Mouse (Mus musculus) fibroblast of lung, adult 2 months (primary cell): ENCODE measurements around the gene Ankrd42.
A peak's percentile ranks its signal among the peaks of the same experiment; 100 is the strongest.

Experiments
- DNase-seq: peaks from one replicate; pipeline ENCODE4 v3.0.0-alpha.2; 2011; ENCODE audit warnings: low read depth

Gene Ankrd42

GRCm38 (mm10) chr7:92637021-92637625 lies at the start of gene Ankrd42:
Ankrd42 (minus strand) TSS chr7:92637142.
- DNase-seq: peak; percentile 69

GRCm38 (mm10) chr7:92677346-92677745 lies 40.4 kb upstream of the Ankrd42 start:
- no peak for DNase-seq

GRCm38 (mm10) chr7:92675131-92675530 lies 38.2 kb upstream of the Ankrd42 start:
- no peak for DNase-seq

DNA sequence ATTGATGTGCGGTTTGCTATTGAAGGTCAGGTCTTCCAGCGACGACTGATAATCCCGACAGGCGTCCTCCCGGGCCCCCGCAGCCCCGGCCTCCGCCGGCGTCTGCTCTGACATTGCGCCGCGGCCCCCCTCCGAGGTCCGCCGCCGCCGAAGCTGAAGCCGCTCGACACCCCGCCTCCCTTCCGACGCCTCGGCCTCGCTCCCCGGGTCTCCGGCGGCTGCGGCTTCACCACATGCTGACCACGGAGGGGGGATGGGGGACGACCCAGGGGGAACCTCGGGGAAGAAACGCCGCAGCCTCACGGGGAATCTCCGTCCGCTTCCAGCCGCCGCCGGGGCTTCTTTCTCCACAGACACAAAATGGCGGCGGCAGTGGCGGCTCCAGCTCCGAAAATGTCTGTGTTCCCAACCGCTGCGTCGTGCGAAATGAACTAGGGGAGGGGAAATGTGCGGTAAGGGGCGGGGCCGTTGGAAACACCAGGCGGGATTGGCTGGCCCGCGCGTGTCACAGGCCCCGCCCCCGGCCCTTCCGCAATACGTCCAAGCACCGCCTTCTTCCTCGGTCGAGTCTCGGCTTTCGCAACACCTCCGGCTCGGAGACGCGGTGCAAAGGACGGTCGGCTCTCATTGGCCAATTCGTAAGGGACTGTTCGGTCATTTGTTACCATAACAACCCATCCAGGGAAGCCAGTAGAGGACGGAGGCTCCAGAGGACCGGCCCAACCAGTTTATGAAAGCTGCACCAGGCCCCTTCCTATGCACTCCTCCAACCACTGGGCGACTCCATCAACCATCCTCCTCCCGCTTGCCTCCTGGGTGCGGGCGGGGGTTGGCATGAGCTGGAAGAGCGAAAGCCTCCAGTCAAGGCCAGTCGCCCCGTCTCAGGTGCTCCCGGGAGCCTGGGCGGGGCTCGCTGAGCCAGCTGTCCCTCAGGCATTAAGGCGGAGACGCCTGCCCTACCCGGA lies 32.8 kb upstream of the Ankrd42 start, which contains the start of gene Pcf11:
Gene Pcf11 (minus strand): TSS at position 428 of the 965 bp plus-strand sequence.
- peak; percentile 99 for DNase-seq

DNA sequence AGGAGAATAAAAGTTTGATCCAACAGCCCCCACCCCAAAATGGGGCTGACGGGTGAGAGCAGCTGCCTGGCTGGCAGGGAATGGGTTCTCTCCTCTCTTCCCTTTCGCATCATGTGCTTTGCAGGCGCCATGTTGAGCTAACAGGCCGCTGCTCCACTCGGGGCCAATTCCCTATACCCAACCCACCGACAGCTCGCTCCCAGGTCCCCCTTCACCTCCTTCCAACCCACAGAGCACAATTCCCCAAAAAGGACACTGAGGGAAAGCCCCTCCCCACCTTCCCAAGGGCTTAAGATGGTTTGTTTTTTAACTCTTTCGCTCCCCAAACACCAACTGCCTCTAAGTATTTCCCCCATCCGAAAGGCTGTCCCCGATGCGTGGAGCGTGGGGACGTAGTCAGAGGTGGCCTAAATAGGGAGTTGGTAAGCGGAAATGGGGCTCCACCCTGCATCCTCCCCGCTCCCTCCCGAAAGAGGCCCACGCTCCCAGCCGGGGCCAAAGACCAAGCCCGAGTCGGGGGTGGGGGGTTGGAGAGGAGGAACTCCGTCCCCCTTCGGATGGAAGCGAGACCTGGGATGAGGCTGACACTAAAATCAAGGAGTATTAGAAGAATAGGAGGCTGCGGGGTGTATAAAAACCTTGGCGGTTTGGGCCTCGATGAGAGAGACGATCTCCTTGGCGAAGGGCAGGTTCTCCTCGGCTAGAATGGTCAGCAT lies 32.0 kb upstream of the Ankrd42 start:
- no peak for DNase-seq

DNA sequence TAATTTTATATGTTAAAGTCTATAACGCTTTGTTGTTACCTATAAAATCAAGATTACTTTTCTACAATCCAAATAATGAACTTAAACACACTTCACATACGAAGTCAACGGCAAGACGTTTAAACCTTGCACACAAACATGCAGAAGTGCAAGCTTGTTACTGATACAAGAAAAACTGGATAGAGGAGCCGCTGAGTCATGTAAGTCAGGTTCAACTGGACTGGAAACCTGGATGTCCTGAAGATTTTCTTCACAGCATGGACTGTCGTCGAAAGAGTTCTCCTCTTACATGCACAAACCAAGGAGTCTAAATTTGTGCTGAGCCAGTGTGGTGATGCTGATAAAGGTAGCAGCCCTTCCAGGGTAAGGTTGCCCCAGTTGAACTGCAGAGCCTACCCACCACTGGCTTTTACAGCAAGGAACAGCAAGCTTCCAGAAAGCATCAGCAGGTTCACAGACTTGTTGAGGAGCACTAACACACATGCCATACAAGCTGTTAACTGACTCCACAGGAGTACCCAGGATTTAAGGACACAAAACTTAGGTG lies 29.4 kb upstream of the Ankrd42 start:
- DNase-seq: no peak

GRCm38 (mm10) chr7:92658050-92658449 lies 21.1 kb upstream of the Ankrd42 start:
- DNase-seq: no peak

- DNase-seq: no peak
Observed at GRCm38 (mm10) chr7:92656386-92656785, 19.4 kb upstream of the Ankrd42 start.

GRCm38 (mm10) chr7:92653329-92653728 lies 16.4 kb upstream of the Ankrd42 start:
- DNase-seq: no peak

- no peak for DNase-seq
Observed at GRCm38 (mm10) chr7:92647790-92648189, 10.8 kb upstream of the Ankrd42 start.

GRCm38 (mm10) chr7:92642358-92642757 lies 5.4 kb upstream of the Ankrd42 start:
- no peak for DNase-seq

- no peak for DNase-seq
Observed at GRCm38 (mm10) chr7:92638050-92638449, 1.1 kb upstream of the Ankrd42 start.

DNA sequence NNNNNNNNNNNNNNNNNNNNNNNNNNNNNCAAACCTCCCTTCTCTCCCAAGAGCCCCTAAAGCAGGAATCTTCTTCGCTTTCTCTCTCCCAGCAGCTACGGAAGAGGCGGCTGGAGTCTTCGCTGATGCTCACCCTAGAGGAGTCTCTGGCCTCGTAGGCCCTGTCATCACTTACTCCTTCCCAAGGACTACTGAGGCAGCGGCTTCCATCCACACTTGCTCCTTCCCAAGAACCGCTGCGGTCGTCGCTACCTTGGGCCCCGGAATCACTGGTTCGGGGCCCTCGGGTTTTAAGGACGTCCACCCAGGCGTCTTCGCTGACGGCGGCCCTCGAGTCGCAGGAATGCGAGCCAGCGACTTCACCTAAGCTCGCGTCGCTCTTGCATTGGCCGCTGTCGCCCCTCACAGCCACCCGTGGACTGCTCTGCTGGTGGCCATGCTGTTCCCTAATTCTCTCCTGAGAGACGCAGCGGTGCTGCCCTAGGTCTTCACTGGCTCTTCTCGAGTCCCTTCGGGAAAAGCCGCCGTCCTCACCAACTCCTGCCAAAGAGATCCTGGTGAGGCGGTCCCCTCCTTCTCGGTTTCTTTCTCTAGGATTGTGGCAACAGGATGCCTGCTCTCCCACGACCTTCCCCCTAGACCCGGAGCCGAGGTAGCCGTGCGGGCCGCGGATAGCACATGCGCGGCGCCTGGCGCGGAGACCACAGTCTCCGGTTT lies 489 bp downstream of the Ankrd42 start:
- no peak for DNase-seq

DNA sequence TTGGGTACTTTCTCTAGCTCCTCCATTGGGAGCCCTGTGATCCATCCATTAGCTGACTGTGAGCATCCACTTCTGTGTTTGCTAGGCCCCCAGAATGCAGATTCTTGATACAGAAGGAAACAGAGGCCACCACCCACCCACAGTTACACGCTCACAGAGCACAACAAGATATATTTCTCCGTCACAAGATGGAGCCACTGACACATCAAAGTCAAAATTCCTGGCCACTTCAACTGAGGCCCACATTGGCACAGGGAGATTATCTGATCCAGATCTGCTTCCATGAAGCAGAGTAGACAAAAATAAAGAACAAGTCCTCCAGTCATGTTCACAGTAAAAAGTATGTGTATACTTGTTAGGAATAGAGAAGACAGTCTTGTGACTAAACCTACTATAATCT lies 6.8 kb downstream of the Ankrd42 start:
- no peak for DNase-seq

- DNase-seq: no peak
Observed at GRCm38 (mm10) chr7:92624488-92624887, 12.5 kb downstream of the Ankrd42 start.

- no peak for DNase-seq
Observed at GRCm38 (mm10) chr7:92610830-92611229, 26.1 kb downstream of the Ankrd42 start.

DNA sequence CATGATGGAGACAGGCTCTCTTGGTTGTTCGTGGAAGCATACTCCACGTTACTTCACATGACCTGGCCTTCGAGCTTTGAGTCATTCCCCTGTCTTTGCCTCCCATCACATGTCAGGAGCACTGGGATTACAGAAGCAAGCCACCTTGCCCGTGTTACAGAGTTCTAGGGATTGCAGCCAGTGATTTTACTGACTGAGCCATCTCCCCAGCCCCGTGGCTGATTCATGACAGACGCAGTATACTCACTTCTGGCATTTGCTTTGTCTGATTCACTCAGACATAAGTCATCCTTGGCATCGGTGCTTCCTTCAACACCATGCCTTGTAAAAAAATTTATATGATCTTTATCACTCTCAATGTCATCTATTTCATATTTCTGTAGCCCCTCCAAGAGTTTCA lies 32.0 kb downstream of the Ankrd42 start:
- no peak for DNase-seq

DNA sequence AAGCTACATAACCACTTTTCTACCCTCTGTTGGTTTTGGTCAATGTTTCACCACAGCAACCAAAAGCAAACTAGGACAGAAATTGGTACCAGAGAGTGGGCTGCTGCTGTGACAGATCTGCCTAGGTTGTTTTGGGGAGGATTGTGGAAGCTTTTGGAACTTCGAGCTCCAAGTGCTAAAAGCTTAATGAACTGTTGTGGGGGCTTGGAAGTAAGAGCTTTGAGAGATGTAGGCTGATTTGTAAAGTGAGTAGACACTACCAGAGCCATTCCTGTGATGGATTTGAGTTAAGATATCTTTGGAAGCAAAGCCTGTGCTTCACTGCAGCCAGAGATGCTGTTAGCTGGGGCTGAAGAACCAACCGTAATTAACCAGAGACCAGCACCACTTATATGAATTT lies 46.1 kb downstream of the Ankrd42 start:
- DNase-seq: no peak

DNA sequence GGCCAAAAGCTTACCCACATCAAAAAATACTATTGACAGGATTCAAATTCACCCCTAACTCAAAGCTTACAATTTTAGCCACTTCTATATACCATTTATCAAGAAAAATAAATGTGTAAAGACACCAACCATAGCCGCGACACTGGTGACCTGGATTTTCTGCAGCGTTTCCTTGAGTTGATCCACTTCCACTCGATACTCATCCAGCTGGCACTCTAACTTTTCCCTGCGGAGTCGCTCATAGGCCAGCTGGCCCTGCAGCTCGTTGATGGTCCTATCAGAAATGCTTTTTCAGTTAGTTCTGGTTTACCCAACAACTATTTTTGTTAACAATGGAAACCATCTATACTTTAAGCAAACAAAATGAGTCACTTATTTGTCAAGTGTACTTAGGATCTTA lies 47.0 kb downstream of the Ankrd42 start:
- no peak for DNase-seq

GRCm38 (mm10) chr7:92583567-92583966 lies 53.4 kb downstream of the Ankrd42 start:
- DNase-seq: no peak

- no peak for DNase-seq
Observed at GRCm38 (mm10) chr7:92580491-92581207, 56.3 kb downstream of the Ankrd42 start.
